Mouse (Mus musculus) brain, adult 10 weeks (tissue): ENCODE measurements around the gene 4932411N23Rik. TPM values are rescaled to one million over a fixed set of nuclear protein-coding genes. Genes with fewer than 3 reads are reported as not detected.

Experiments
- polyA plus RNA-seq: library from polyadenylated mRNA; stranded (reverse); fragments of 350-450 nt; fragmentation: Illumina TruSeq; extraction: RNeasy Lipid Tissue Mini Kit (QIAGEN cat#74804); gene quantifications from one replicate; pipeline ENCODE4 v1.2.3, GENCODE M21; 2015; ENCODE audit warnings: low read depth, low replicate concordance

4932411N23Rik gene
- polyA plus RNA-seq: not detected

GRCm38 (mm10) chrX:126815768-126816167, at the start of gene 4932411N23Rik:
TSS of gene 4932411N23Rik (minus strand) at chrX:126815868.

Other genes with a start within 250 kb of the 4932411N23Rik start
- gene Gm382, start 224.1 kb upstream of the 4932411N23Rik start, polyA plus RNA-seq: not detected